Mouse (Mus musculus) thymus, adult 2 months (tissue): ENCODE data around the gene Dnah12.
"Not testable (repeated sequence)": the region's sequence is repeated elsewhere in the genome, so short reads cannot be mapped to it uniquely, and the experiment has no call there.

Source experiments
- CTCF ChIP-seq: fragments of 200-500 bp; IDR thresholded peaks from 2 replicates; pipeline ENCODE4 v1.5.1; 2012; ENCODE audit warnings: mild to moderate bottlenecking, control low read depth, low read length, moderate library complexity, borderline replicate concordance; ENCODE audit not compliant: control insufficient read depth, poor library complexity, insufficient read depth; ENCODE audit errors: extremely low read depth
- POLR2A ChIP-seq: fragments of 200-500 bp; IDR thresholded peaks from 2 replicates; pipeline ENCODE4 v1.6.1; 2012; ENCODE audit warnings: mild to moderate bottlenecking, low read length, control low read depth, moderate library complexity; ENCODE audit not compliant: control insufficient read depth, poor library complexity, insufficient read depth; ENCODE audit errors: extremely low read depth

DNA sequence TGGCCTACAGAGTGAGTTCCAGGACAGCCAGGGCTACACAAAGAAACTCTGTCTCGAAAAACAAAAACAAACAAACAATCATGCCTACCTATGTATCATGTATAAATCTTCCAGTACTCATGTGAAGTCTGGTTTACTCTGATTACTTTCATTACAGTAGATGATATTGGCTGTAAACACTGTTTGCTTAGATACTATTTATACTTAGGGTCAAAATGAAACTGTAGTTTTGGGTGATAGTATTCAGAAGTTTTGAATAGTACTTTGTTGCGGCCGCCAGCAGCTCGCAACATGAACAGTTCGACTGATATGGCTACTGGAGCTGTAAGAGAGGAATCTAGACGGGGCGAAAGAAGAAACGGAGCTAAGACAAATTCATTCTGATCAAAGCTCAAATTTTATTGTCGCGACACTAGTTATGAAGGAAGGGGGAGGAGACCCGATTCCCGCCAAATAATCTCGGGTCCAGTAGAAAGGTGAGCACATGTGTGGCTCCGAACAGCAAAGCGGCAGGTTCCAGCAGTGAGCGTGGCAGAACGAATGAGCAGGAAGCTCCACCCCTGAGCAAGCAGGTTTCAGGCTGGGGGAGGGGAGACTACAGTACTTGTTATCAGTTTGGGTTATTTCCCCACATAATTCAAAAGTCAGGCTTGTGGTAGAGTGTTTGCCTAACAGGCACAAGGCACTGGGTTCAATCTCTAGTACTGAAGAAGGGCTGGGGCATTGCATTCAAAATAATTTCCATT, 21.0 kb upstream of the Dnah12 start:
- not testable (repeated sequence) for TF ChIP-seq CTCF, POLR2A
